Mouse (Mus musculus): ENCODE data around the gene Gm8693.
"Not testable (repeated sequence)": the region's sequence is repeated elsewhere in the genome, so short reads cannot be mapped to it uniquely, and the experiment has no call there.

The Gm8693 gene

DNA sequence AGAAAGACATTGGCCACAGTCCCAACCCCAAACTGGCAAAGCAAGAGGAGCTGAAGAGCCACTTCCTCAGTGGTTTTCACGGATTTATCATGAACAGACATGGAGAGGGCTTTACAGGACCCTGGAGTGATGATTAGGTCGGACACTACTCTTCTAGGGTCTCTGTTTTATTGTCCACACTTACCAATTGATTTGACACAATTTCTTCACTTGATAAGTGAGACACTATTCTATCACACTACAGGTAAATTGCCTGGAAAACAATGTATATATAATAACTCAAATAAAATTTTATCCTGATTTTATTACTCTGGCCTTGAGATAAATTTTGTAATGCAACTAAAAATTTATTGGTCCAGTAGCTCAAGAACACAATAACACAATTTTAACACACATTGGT, at the start of gene Gm8693:
Gene Gm8693 (minus strand): TSS at position 101 of the 400 bp plus-strand sequence.
- not testable (repeated sequence) for DNase-seq (ENCODE audit: low read depth, low spot score)

DNA sequence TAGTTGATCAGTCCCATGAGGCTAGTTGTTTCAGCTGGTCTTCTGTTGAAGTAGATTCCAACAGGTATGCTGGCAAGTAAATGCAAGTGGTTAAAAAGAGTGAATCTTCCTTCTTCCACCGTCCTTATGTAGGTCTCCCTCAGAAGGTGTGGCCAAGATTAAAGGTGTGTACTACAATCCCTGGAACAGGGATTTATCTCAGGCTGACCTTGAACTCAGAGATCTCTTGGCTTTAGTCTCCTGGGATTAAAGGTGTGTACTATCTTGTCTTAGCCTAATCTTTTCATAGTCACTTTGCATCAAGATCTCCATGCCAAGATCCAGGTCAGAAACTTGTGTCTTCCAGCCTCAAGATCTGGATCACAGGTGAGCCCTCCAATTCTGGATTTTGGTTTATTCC, 27.5 kb upstream of the Gm8693 start, which contains the start of gene Gm4567:
Gene Gm4567 (minus strand): TSS at position 101 of the 400 bp plus-strand sequence.
- DNase-seq (ENCODE audit: low read depth, low spot score): not testable (repeated sequence)

DNA sequence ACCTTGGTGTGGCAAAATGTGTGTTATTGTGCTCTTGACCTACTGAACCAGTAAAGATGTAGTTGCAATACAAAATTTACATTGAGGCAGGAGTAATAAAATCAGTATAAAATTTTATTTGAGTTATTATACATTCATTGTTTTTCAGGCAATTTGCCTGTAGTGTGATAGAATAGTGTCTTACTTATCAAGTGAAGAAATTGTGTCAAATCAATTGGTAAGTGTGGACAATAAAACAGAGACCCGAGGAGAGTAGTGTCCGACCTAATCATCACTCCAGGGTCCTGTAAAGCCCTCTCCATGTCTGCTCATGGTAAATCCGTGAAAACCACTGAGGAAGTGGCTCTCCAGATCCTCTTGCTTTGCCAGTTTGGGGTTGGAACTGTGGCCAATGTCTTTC, 34.4 kb downstream of the Gm8693 start, which contains the start of gene Vmn1r155:
Gene Vmn1r155 (plus strand): TSS at position 301 of the 400 bp plus-strand sequence.
- not testable (repeated sequence) for DNase-seq (ENCODE audit: low read depth, low spot score)

All from ZHBTc4 (cell line).